Mouse (Mus musculus) liver, embryonic 14.5 days (tissue): ENCODE data around the gene Bmf. TPM values are rescaled to one million over a fixed set of nuclear protein-coding genes. Genes with fewer than 3 reads are reported as not detected.
A peak's percentile ranks its signal among the peaks of the same experiment; 100 is the strongest.

ENCODE experiments used
- ATAC-seq: fragments of 200-750 bp; cut with Nextera tagmentation; 2 replicates; pipeline ENCODE4 v1.8.0; 2017; ENCODE audit warnings: moderate number of reproducible peaks, mild to moderate bottlenecking, moderate library complexity; ENCODE audit not compliant: insufficient read depth
- DNase-seq, 3 experiments: peaks; one replicate each; pipeline ENCODE4 v3.0.0-alpha.2; 2012 to 2013; ENCODE audit warnings: low read depth in 3 of 3, low spot score in 3 of 3
- H3K27ac ChIP-seq: fragments of 300-500 bp; sonication (generic); 2 replicates; pipeline ENCODE4 v1.5.1; 2014; ENCODE audit warnings: moderate library complexity, mild to moderate bottlenecking, control low read depth, inconsistent platforms
- H3K27me3 ChIP-seq: fragments of 300-500 bp; sonication (generic); 2 replicates; pipeline ENCODE4 v1.6.1; 2014; ENCODE audit warnings: mild to moderate bottlenecking, low read length, moderate library complexity; ENCODE audit not compliant: control insufficient read depth, insufficient read depth
- H3K36me3 ChIP-seq: fragments of 300-500 bp; sonication (generic); replicated peaks from 2 replicates; pipeline ENCODE4 v1.6.1; 2014; ENCODE audit warnings: low read depth; ENCODE audit not compliant: control insufficient read depth, insufficient read depth
- H3K4me1 ChIP-seq, 2 experiments: fragments of 200-500 bp in 1 of 2; fragments of 300-500 bp in 1 of 2; sonication (generic) in 1 of 2; replicated peaks; 2 replicates each; pipeline ENCODE4 v1.6.1; 2012 to 2014; ENCODE audit warnings: antibody characterized with exemption in 1 of 2, inconsistent platforms in 1 of 2, low read length in 1 of 2; ENCODE audit not compliant: control insufficient read depth in 2 of 2, insufficient read depth in 2 of 2
- H3K4me2 ChIP-seq: fragments of 300-500 bp; sonication (generic); 2 replicates; pipeline ENCODE4 v1.6.1; 2014; ENCODE audit warnings: low read depth, mild to moderate bottlenecking, control low read depth, moderate library complexity
- H3K4me3 ChIP-seq, 2 experiments: fragments of 200-500 bp in 1 of 2; fragments of 300-500 bp in 1 of 2; sonication (generic) in 1 of 2; 2 replicates each; pipeline ENCODE4 v1.5.1; 2012 to 2014; ENCODE audit warnings: low read depth in 2 of 2, low read length in 2 of 2, mild to moderate bottlenecking in 2 of 2, control low read depth in 1 of 2, inconsistent platforms in 1 of 2, moderate library complexity in 1 of 2; ENCODE audit not compliant: insufficient read depth in 1 of 2
- H3K9ac ChIP-seq: fragments of 300-500 bp; sonication (generic); replicated peaks from 2 replicates; pipeline ENCODE4 v1.6.1; 2014; ENCODE audit warnings: mild to moderate bottlenecking, control low read depth, moderate library complexity
- H3K9me3 ChIP-seq: fragments of 300-500 bp; sonication (generic); 2 replicates; pipeline ENCODE4 v1.6.1; 2016; ENCODE audit warnings: low read length, mixed read lengths; ENCODE audit not compliant: control insufficient read depth
- CTCF ChIP-seq: IDR thresholded peaks from 2 replicates; pipeline ENCODE4 v1.5.1; 2016; ENCODE audit warnings: antibody characterized with exemption, low read depth, control low read depth
- EP300 ChIP-seq: IDR thresholded peaks from 2 replicates; pipeline ENCODE4 v1.6.1; 2016; ENCODE audit warnings: antibody characterized with exemption, low read depth
- WGBS: fragments of 180-500 bp; shearing (Covaris S2); extraction: QIAGEN DNeasy Blood & Tissue Kit; methylation state at CpG from one replicate; pipeline ENCODE4 v1.1.7; 2014; ENCODE audit not compliant: insufficient replicate concordance; 5-methylcytosine and 5-hydroxymethylcytosine counted together
- polyA plus RNA-seq, 2 experiments: library from polyadenylated mRNA; depleted of rRNA in 1 of 2; stranded (reverse) in 1 of 2; unstranded in 1 of 2; fragments of >200 nt; fragmentation: Nextera tagmentation in 1 of 2; extraction: Ambion mirVana in 1 of 2; gene quantifications; 2 replicates each; pipeline versions ENCODE4 v1.2.1 to v1.2.3; 2012 to 2014

Gene Bmf
- polyA plus RNA-seq (2012; rRNA removed) (0.82 and 0.87 TPM in 2 replicates), polyA plus RNA-seq (2014; fragmentation: Nextera tagmentation; extraction: Ambion mirVana) (0.69 and 0.70 TPM in 2 replicates)

- Histone ChIP-seq H3K4me3 (peak within 1 kb of the TSS; percentile 57), H3K4me2 (peak within 1 kb of the TSS; percentile 61), H3K27me3 (peaks cover 23% of the 10 kb centered on the region), H3K9me3 (no peaks in the 10 kb centered on the region), H3K36me3 (no peaks in the 10 kb centered on the region), H3K4me1 (peaks cover 0 to 25% of the 10 kb centered on the region in 2 experiments), H3K27ac (no peak within 1 kb of the TSS), H3K9ac (peak within 1 kb of the TSS; percentile 21; the same call in 1 of the 2 replicates)
- ATAC-seq: peak; percentile 72
- WGBS: under 1% methylated on average over 45 of the region's 45 CpGs
- peak; percentile 57 to 75 (median 57) for DNase-seq
- TF ChIP-seq CTCF: no peak
- no peak for TF ChIP-seq EP300
Observed at GRCm38 (mm10) chr2:118549507-118550473, at the start of gene Bmf. TSS of gene Bmf (minus strand) at chr2:118549687.

- peak overlapping the region; percentile 80 for H3K4me2 ChIP-seq
- ATAC-seq (no peak), DNase-seq (no peak)
- H3K36me3 ChIP-seq: peaks cover 41% of the 10 kb centered on the region
- H3K27me3 ChIP-seq: no peaks in the 10 kb centered on the region
- H3K4me3 ChIP-seq: peak overlapping the region; percentile 96 to 97
- H3K9me3 ChIP-seq: no peaks in the 10 kb centered on the region
- peaks cover 3 to 18% of the 10 kb centered on the region in 2 experiments; a peak in 3 of 4 replicates for H3K4me1 ChIP-seq
- no peak overlapping the region for H3K27ac ChIP-seq
- H3K9ac ChIP-seq: peak overlapping the region; percentile 93
- TF ChIP-seq CTCF (no peak), EP300 (no peak)
- WGBS: 18% methylated on average over 5 of the region's 5 CpGs
Observed at GRCm38 (mm10) chr2:118599087-118599486, 49.6 kb upstream of the Bmf start.

- peak within 1 kb of the TSS; percentile 93 for H3K9ac ChIP-seq
- WGBS: 5% methylated on average over 41 of the region's 41 CpGs
Observed at GRCm38 (mm10) chr2:118597673-118598568, 48.4 kb upstream of the Bmf start, which contains the start of gene Bub1b. TSS of gene Bub1b (plus strand) at chr2:118598211.

GRCm38 (mm10) chr2:118591083-118591482 lies 41.6 kb upstream of the Bmf start:
- TF ChIP-seq EP300: no peak
- TF ChIP-seq CTCF: no peak
- no peaks in the 10 kb centered on the region for H3K9me3 ChIP-seq
- H3K4me3 ChIP-seq: no peak overlapping the region
- H3K27me3 ChIP-seq: no peaks in the 10 kb centered on the region
- no peaks in the 10 kb centered on the region for H3K36me3 ChIP-seq
- H3K9ac ChIP-seq: no peak overlapping the region
- 42% methylated on average over 4 of the region's 4 CpGs for WGBS
- DNase-seq (no peak), ATAC-seq (no peak)
- H3K4me1 ChIP-seq: no peaks in the 10 kb centered on the region
- no peak overlapping the region for H3K27ac ChIP-seq
- H3K4me2 ChIP-seq: no peak overlapping the region

More at GRCm38 (mm10) chr2:118597673-118598568, 48.4 kb upstream of the Bmf start, which contains the start of gene Bub1b:
- TF ChIP-seq CTCF (no peak), EP300 (no peak)
- Histone ChIP-seq H3K36me3 (peaks cover 30% of the 10 kb centered on the region), H3K4me2 (peak within 1 kb of the TSS; percentile 80), H3K27me3 (no peaks in the 10 kb centered on the region), H3K27ac (peak within 1 kb of the TSS; percentile 43; the same call in 1 of the 2 replicates), H3K4me3 (peak within 1 kb of the TSS; percentile 96 to 97), H3K4me1 (peaks cover 3 to 18% of the 10 kb centered on the region in 2 experiments; a peak in 3 of 4 replicates), H3K9me3 (no peaks in the 10 kb centered on the region)
- peak; percentile 86 to 91 (median 89) for DNase-seq
- ATAC-seq: peak; percentile 96
